Mouse (Mus musculus): Measurements from ENCODE around the gene Chmp1a.
A peak's percentile ranks its signal among the peaks of the same experiment; 100 is the strongest.
"Not testable (repeated sequence)": the region's sequence is repeated elsewhere in the genome, so short reads cannot be mapped to it uniquely, and the experiment has no call there.

Gene Chmp1a

GRCm38 (mm10) chr8:123212321-123213117 lies at the start of gene Chmp1a, which contains the start of gene Spata33:
TSS of gene Chmp1a (minus strand) at chr8:123212763.
TSS of gene Spata33 (plus strand) at chr8:123212832.
- peak; percentile 82 to 87 for DNase-seq (ENCODE audit: low spot score in 2 of 2)

- not testable (repeated sequence) for DNase-seq (ENCODE audit: low spot score in 2 of 2)
Measured at GRCm38 (mm10) chr8:123257593-123257992, 45.0 kb upstream of the Chmp1a start.

GRCm38 (mm10) chr8:123257114-123257513 lies 44.6 kb upstream of the Chmp1a start:
- no peak for DNase-seq (ENCODE audit: low spot score in 2 of 2)

GRCm38 (mm10) chr8:123255170-123255569 lies 42.6 kb upstream of the Chmp1a start:
- DNase-seq (ENCODE audit: low spot score in 2 of 2) = no peak

- DNase-seq (ENCODE audit: low spot score in 2 of 2) = peak; percentile 80
Measured at GRCm38 (mm10) chr8:123254099-123254885, 41.7 kb upstream of the Chmp1a start, which contains the start of the genes Zfp276 and Vps9d1. TSS of gene Zfp276 (plus strand) at chr8:123254195. TSS of gene Vps9d1 (minus strand) at chr8:123254348.

- DNase-seq (ENCODE audit: low spot score in 2 of 2) = peak in 1 of 2 experiments; percentile 25
Measured at GRCm38 (mm10) chr8:123253451-123254098, 41.0 kb upstream of the Chmp1a start.

- no peak for DNase-seq (ENCODE audit: low spot score in 2 of 2)
Measured at GRCm38 (mm10) chr8:123252925-123253324, 40.4 kb upstream of the Chmp1a start.

- no peak for DNase-seq (ENCODE audit: low spot score in 2 of 2)
Measured at GRCm38 (mm10) chr8:123250940-123251339, 38.4 kb upstream of the Chmp1a start.

- no peak for DNase-seq (ENCODE audit: low spot score in 2 of 2)
Measured at GRCm38 (mm10) chr8:123248596-123248995, 36.0 kb upstream of the Chmp1a start.

- no peak for DNase-seq (ENCODE audit: low spot score in 2 of 2)
Measured at GRCm38 (mm10) chr8:123247748-123248147, 35.2 kb upstream of the Chmp1a start.

- no peak for DNase-seq (ENCODE audit: low spot score in 2 of 2)
Measured at GRCm38 (mm10) chr8:123245543-123245942, 33.0 kb upstream of the Chmp1a start.

- DNase-seq (ENCODE audit: low spot score in 2 of 2) = no peak
Measured at GRCm38 (mm10) chr8:123244382-123244781, 31.8 kb upstream of the Chmp1a start.

GRCm38 (mm10) chr8:123243053-123243452 lies 30.5 kb upstream of the Chmp1a start:
- DNase-seq (ENCODE audit: low spot score in 2 of 2) = no peak

GRCm38 (mm10) chr8:123242107-123242923 lies 29.8 kb upstream of the Chmp1a start:
- DNase-seq (ENCODE audit: low spot score in 2 of 2) = no peak

- no peak for DNase-seq (ENCODE audit: low spot score in 2 of 2)
Measured at GRCm38 (mm10) chr8:123239398-123239797, 26.8 kb upstream of the Chmp1a start.

- peak; percentile 88 to 89 for DNase-seq (ENCODE audit: low spot score in 2 of 2)
Measured at GRCm38 (mm10) chr8:123235520-123236497, 23.2 kb upstream of the Chmp1a start, which contains the start of gene Spata2l. TSS of gene Spata2l (minus strand) at chr8:123236233.

GRCm38 (mm10) chr8:123234918-123235519 lies 22.5 kb upstream of the Chmp1a start:
- DNase-seq (ENCODE audit: low spot score in 2 of 2) = no peak

GRCm38 (mm10) chr8:123233760-123234159 lies 21.2 kb upstream of the Chmp1a start:
- no peak for DNase-seq (ENCODE audit: low spot score in 2 of 2)

- no peak for DNase-seq (ENCODE audit: low spot score in 2 of 2)
Measured at GRCm38 (mm10) chr8:123233300-123233699, 20.7 kb upstream of the Chmp1a start.
